Mouse (Mus musculus) forebrain, embryonic 15.5 days (tissue): ENCODE data around the gene Pomgnt1. TPM values are rescaled to one million over a fixed set of nuclear protein-coding genes. Genes with fewer than 3 reads are reported as not detected.

Experiments
- ATAC-seq: fragments of 200-750 bp; cut with Nextera tagmentation; replicated peaks from 2 replicates; pipeline ENCODE4 v1.8.0; 2017; ENCODE audit warnings: mild to moderate bottlenecking, moderate TSS enrichment, moderate library complexity
- H3K27ac ChIP-seq: fragments of 300-500 bp; sonication (generic); replicated peaks from 2 replicates; pipeline ENCODE4 v1.5.1; 2015; ENCODE audit warnings: mild to moderate bottlenecking, inconsistent platforms
- H3K27me3 ChIP-seq: fragments of 300-500 bp; sonication (generic); 2 replicates; pipeline ENCODE4 v1.6.1; 2015; ENCODE audit warnings: inconsistent platforms
- H3K36me3 ChIP-seq: fragments of 300-500 bp; sonication (generic); 2 replicates; pipeline ENCODE4 v1.6.1; 2015; ENCODE audit warnings: mild to moderate bottlenecking, inconsistent platforms
- H3K4me1 ChIP-seq: fragments of 300-500 bp; sonication (generic); 2 replicates; pipeline ENCODE4 v1.6.1; 2015; ENCODE audit warnings: inconsistent platforms
- H3K4me2 ChIP-seq: fragments of 300-500 bp; sonication (generic); replicated peaks from 2 replicates; pipeline ENCODE4 v1.6.1; 2015; ENCODE audit warnings: mild to moderate bottlenecking, inconsistent platforms
- H3K4me3 ChIP-seq: fragments of 300-500 bp; sonication (generic); 2 replicates; pipeline ENCODE4 v1.5.1; 2015; ENCODE audit warnings: mild to moderate bottlenecking, inconsistent platforms
- H3K9ac ChIP-seq: fragments of 300-500 bp; sonication (generic); replicated peaks from 2 replicates; pipeline ENCODE4 v1.6.1; 2015; ENCODE audit warnings: mild to moderate bottlenecking, inconsistent platforms
- H3K9me3 ChIP-seq: fragments of 300-500 bp; sonication (generic); 2 replicates; pipeline ENCODE4 v1.6.1; 2016; ENCODE audit warnings: inconsistent platforms
- WGBS: fragments of 180-500 bp; shearing (Covaris S2); methylation state at CpG from one replicate; pipeline ENCODE4 v1.1.7; 2015; ENCODE audit warnings: mixed read lengths; 5-methylcytosine and 5-hydroxymethylcytosine counted together
- polyA plus RNA-seq: library from polyadenylated mRNA; unstranded; fragments of >200 nt; fragmentation: Nextera tagmentation; extraction: Ambion mirVana; gene quantifications from 2 replicates; pipeline ENCODE4 v1.2.1, GENCODE M21; 2015

The Pomgnt1 gene
- polyA plus RNA-seq, result 63.5 and 66.1 TPM in 2 replicates

GRCm38 (mm10) chr4:116123602-116124519 is at the start of gene Pomgnt1, which contains the start of gene Rad54l:
Pomgnt1 (plus strand) TSS chr4:116123840.
Rad54l (minus strand) TSS chr4:116123690.
- Histone ChIP-seq H3K4me3 (peak within 1 kb of the TSS; percentile 71), H3K9me3 (no peaks in the 10 kb centered on the region), H3K27me3 (no peaks in the 10 kb centered on the region), H3K36me3 (0 out of 2 replicates have a peak, but pooled peaks cover under 1% of the 10 kb centered on the region), H3K4me2 (peak within 1 kb of the TSS; percentile 59), H3K27ac (peak within 1 kb of the TSS; percentile 76), H3K9ac (peak within 1 kb of the TSS; percentile 60), H3K4me1 (peaks cover 24% of the 10 kb centered on the region)
- peak; percentile 98 for ATAC-seq
- 2% methylated on average over 24 of the region's 24 CpGs for WGBS

- ATAC-seq, result no peak
- Histone ChIP-seq H3K27me3 (no peaks in the 10 kb centered on the region), H3K4me2 (peak overlapping the region; percentile 74), H3K9ac (peak overlapping the region; percentile 98), H3K4me3 (peak overlapping the region; percentile 96), H3K27ac (peak overlapping the region; percentile 96; the same call in 1 of the 2 replicates), H3K9me3 (no peaks in the 10 kb centered on the region), H3K4me1 (peaks cover 35% of the 10 kb centered on the region), H3K36me3 (peaks cover 9% of the 10 kb centered on the region)
- 1% methylated on average over 8 of the region's 8 CpGs for WGBS
Observed at GRCm38 (mm10) chr4:116074145-116074675, 49.4 kb upstream of the Pomgnt1 start.

GRCm38 (mm10) chr4:116074861-116075620 is 48.6 kb upstream of the Pomgnt1 start, which contains the start of the genes Uqcrh and Lrrc41:
Uqcrh (minus strand) TSS chr4:116075071.
Lrrc41 (plus strand) TSS chr4:116075269.
- peak within 1 kb of the TSS; percentile 96 for H3K4me3 ChIP-seq
- peak; percentile 94 for ATAC-seq

GRCm38 (mm10) chr4:116075631-116076368 is 47.8 kb upstream of the Pomgnt1 start:
- H3K4me3 ChIP-seq, result peak overlapping the region; percentile 96
- H3K9ac ChIP-seq, result peak overlapping the region; percentile 98
- H3K9me3 ChIP-seq, result no peaks in the 10 kb centered on the region
- WGBS, result under 1% methylated on average over 77 of the region's 77 CpGs
- ATAC-seq, result peak; percentile 75
- peaks cover 35% of the 10 kb centered on the region for H3K4me1 ChIP-seq
- peak overlapping the region; percentile 96 for H3K27ac ChIP-seq
- H3K27me3 ChIP-seq, result no peaks in the 10 kb centered on the region
- peaks cover 12% of the 10 kb centered on the region for H3K36me3 ChIP-seq
- H3K4me2 ChIP-seq, result peak overlapping the region; percentile 74

More at GRCm38 (mm10) chr4:116074861-116075620, 48.6 kb upstream of the Pomgnt1 start, which contains the start of the genes Uqcrh and Lrrc41:
- H3K9ac ChIP-seq, result peak within 1 kb of the TSS; percentile 98
- H3K4me1 ChIP-seq, result peaks cover 35% of the 10 kb centered on the region
- H3K9me3 ChIP-seq, result no peaks in the 10 kb centered on the region
- H3K4me2 ChIP-seq, result peak within 1 kb of the TSS; percentile 74
- under 1% methylated on average over 54 of the region's 55 CpGs for WGBS
- peaks cover 7% of the 10 kb centered on the region; the same call in 1 of the 2 replicates for H3K36me3 ChIP-seq
- H3K27me3 ChIP-seq, result no peaks in the 10 kb centered on the region
- H3K27ac ChIP-seq, result peak within 1 kb of the TSS; percentile 96

- Histone ChIP-seq H3K9ac (peak overlapping the region; percentile 98), H3K4me3 (peak overlapping the region; percentile 96), H3K27me3 (no peaks in the 10 kb centered on the region), H3K36me3 (peaks cover 20% of the 10 kb centered on the region), H3K9me3 (no peaks in the 10 kb centered on the region), H3K27ac (peak overlapping the region; percentile 96), H3K4me2 (peak overlapping the region; percentile 74), H3K4me1 (peaks cover 35% of the 10 kb centered on the region)
- peak; percentile 3; the same call in 1 of the 2 replicates for ATAC-seq
- WGBS, result 2% methylated on average over 37 of the region's 37 CpGs
Observed at GRCm38 (mm10) chr4:116076369-116077231, 47.0 kb upstream of the Pomgnt1 start.

- Histone ChIP-seq H3K9ac (peak overlapping the region; percentile 98), H3K27me3 (no peaks in the 10 kb centered on the region), H3K4me3 (peak overlapping the region; percentile 96), H3K4me1 (peaks cover 35% of the 10 kb centered on the region), H3K36me3 (peaks cover 29% of the 10 kb centered on the region), H3K9me3 (no peaks in the 10 kb centered on the region), H3K27ac (no peak overlapping the region), H3K4me2 (peak overlapping the region; percentile 74)
- WGBS, result 65% methylated on average over 3 of the region's 3 CpGs
- ATAC-seq, result no peak
Observed at GRCm38 (mm10) chr4:116077240-116078095, 46.2 kb upstream of the Pomgnt1 start.

- Histone ChIP-seq H3K9ac (no peak overlapping the region), H3K4me3 (no peak overlapping the region), H3K9me3 (no peaks in the 10 kb centered on the region), H3K27me3 (no peaks in the 10 kb centered on the region), H3K36me3 (peaks cover 85% of the 10 kb centered on the region), H3K4me2 (no peak overlapping the region), H3K4me1 (no peaks in the 10 kb centered on the region), H3K27ac (no peak overlapping the region)
- no peak for ATAC-seq
- WGBS, result 88% methylated on average over 23 of the region's 23 CpGs
Observed at GRCm38 (mm10) chr4:116088510-116089249, 35.0 kb upstream of the Pomgnt1 start.

GRCm38 (mm10) chr4:116096291-116096690 is 27.3 kb upstream of the Pomgnt1 start:
- Histone ChIP-seq H3K9ac (no peak overlapping the region), H3K4me1 (no peaks in the 10 kb centered on the region), H3K36me3 (peaks cover 96% of the 10 kb centered on the region), H3K27me3 (no peaks in the 10 kb centered on the region), H3K27ac (no peak overlapping the region), H3K4me3 (no peak overlapping the region), H3K9me3 (no peaks in the 10 kb centered on the region), H3K4me2 (no peak overlapping the region)
- ATAC-seq, result no peak
- 93% methylated on average over 10 of the region's 10 CpGs for WGBS

- H3K27ac ChIP-seq, result no peak overlapping the region
- H3K4me2 ChIP-seq, result no peak overlapping the region
- H3K27me3 ChIP-seq, result no peaks in the 10 kb centered on the region
- H3K4me1 ChIP-seq, result no peaks in the 10 kb centered on the region
- H3K4me3 ChIP-seq, result no peak overlapping the region
- 93% methylated on average over 8 of the region's 8 CpGs for WGBS
- no peak for ATAC-seq
- H3K36me3 ChIP-seq, result peaks cover 90% of the 10 kb centered on the region
- H3K9me3 ChIP-seq, result no peaks in the 10 kb centered on the region
- H3K9ac ChIP-seq, result no peak overlapping the region
Observed at GRCm38 (mm10) chr4:116097211-116097610, 26.4 kb upstream of the Pomgnt1 start.
